7 mouse cellular contexts compared by ENCODE assay signal in genomic region chr9:66514256-66514770, GRCm38 (mm10). TPM values are rescaled to one million over a fixed set of nuclear protein-coding genes. Genes with fewer than 3 reads are reported as not detected.
DNase-seq lines count a peak whose midpoint lies in the region; ATAC-seq and TF ChIP-seq lines count a peak whose summit lies in the region.

Gene Fbxl22, minus strand, starts transcription at chr9:66514593.

- H3K4me1 ChIP-seq in ES-Bruce4 (ENCODE audit: control insufficient read depth, insufficient read depth, low read length): peaks cover 2% of the 10 kb centered on the region
- H3K4me1 ChIP-seq in forebrain, embryonic 12.5 days: peaks cover 25% of the 10 kb centered on the region

- H3K36me3 ChIP-seq in ES-Bruce4 (ENCODE audit: control insufficient read depth, insufficient read depth, low read length, poor library complexity, severe bottlenecking): 0 out of 2 replicates have a peak, but pooled peaks cover 2% of the 10 kb centered on the region
- peaks cover 59% of the 10 kb centered on the region for H3K36me3 ChIP-seq in forebrain, embryonic 12.5 days (replicated peaks)

- DNase-seq in WW6 (ENCODE audit: low read depth, low spot score): peak; percentile 64
- no peak for DNase-seq in heart, postnatal 25 days (ENCODE audit: low spot score)
- DNase-seq in kidney, postnatal 4 days: peak; percentile 76 to 83
- peak; percentile 81 for DNase-seq in lung, postnatal 36 days
- peak; percentile 28 to 61 for DNase-seq in thymus, postnatal 10 days (ENCODE audit: low spot score in 2 of 2)

- peak within 1 kb of the TSS; percentile 50 for H3K4me3 ChIP-seq in ES-Bruce4 (ENCODE audit: low read depth, low read length)
- H3K4me3 ChIP-seq in forebrain, embryonic 12.5 days (replicated peaks): no peak within 1 kb of the TSS

- peak within 1 kb of the TSS; percentile 51 for H3K27ac ChIP-seq in ES-Bruce4 (ENCODE audit: insufficient read depth, low read length)
- H3K27ac ChIP-seq in forebrain, embryonic 12.5 days: peak within 1 kb of the TSS; percentile 97; the same call in 1 of the 2 replicates

- peak; percentile 97 for TF ChIP-seq CTCF in ES-Bruce4 (IDR thresholded peaks at IDR 0.05; ENCODE audit: low read depth, low read length)

- no peaks in the 10 kb centered on the region for H3K9me3 ChIP-seq in ES-Bruce4 (replicated peaks; ENCODE audit: control insufficient read depth, insufficient read depth, low read length, poor library complexity, severe bottlenecking)
- H3K9me3 ChIP-seq in forebrain, embryonic 12.5 days: no peaks in the 10 kb centered on the region

- no peak for ATAC-seq in forebrain, embryonic 12.5 days (ENCODE audit: low FRiP score)

- H3K9ac ChIP-seq in ES-Bruce4 (ENCODE audit: low read depth, poor library complexity, severe bottlenecking): peak within 1 kb of the TSS; percentile 63; the same call in 1 of the 2 replicates
- no peak within 1 kb of the TSS for H3K9ac ChIP-seq in forebrain, embryonic 12.5 days

- H3K4me2 ChIP-seq in forebrain, embryonic 12.5 days: no peak within 1 kb of the TSS

- 75% methylated on average over 17 of the region's 17 CpGs for WGBS in forebrain, embryonic 12.5 days

- peak; percentile 90 for TF ChIP-seq EP300 in ES-Bruce4 (IDR thresholded peaks at IDR 0.05; ENCODE audit: insufficient read depth, low read depth, low read length)

- no peak for TF ChIP-seq POLR2A in ES-Bruce4 (IDR thresholded peaks at IDR 0.05; ENCODE audit: insufficient read depth, low read length)

- no peaks in the 10 kb centered on the region for H3K27me3 ChIP-seq in ES-Bruce4 (ENCODE audit: control insufficient read depth, insufficient read depth, low read length, poor library complexity, severe bottlenecking)
- H3K27me3 ChIP-seq in forebrain, embryonic 12.5 days: no peaks in the 10 kb centered on the region

- intact Hi-C loops in heart, postnatal 25 days (cut with DNase I): loop anchor here (5.0 kb wide), 3 partner anchors 78 to 193 kb away; partner anchors contain the start of gene Usp3

RNA-seq across cellular contexts. Expression of gene Fbxl22, which starts in this region (rescaled TPM):
- polyA plus RNA-seq in ES-Bruce4 (2011; ENCODE audit: insufficient read depth, insufficient read length, low read depth, missing spikeins): not detected in 2 replicates
- polyA plus RNA-seq in forebrain, embryonic 12.5 days (2016; fragmentation: Nextera tagmentation; extraction: Ambion mirVana): 2.4 TPM in 2 replicates
- total RNA-seq in heart, postnatal 25 days (2021): 10 to 100 TPM; 45.9 to 49.2 TPM
